Mouse (Mus musculus): ENCODE results near the gene Gjb5. TPM values are rescaled to one million over a fixed set of nuclear protein-coding genes. Genes with fewer than 3 reads are reported as not detected.

The Gjb5 gene
- polyA plus RNA-seq, 2 experiments from 2014 or later, result not detected

Other genes with a start within 250 kb of the Gjb5 start
- 10 to 100 TPM; 13.9 to 16.6 TPM for gene Tmem35b, start 234.5 kb downstream of the Gjb5 start, polyA plus RNA-seq (2017; shearing (Covaris generic))
- gene Dlgap3, start 189.0 kb downstream of the Gjb5 start, polyA plus RNA-seq (2017; shearing (Covaris generic)), result not detected
- 10 to 100 TPM; 42.1 to 43.4 TPM for gene Smim12, start 114.4 kb downstream of the Gjb5 start, polyA plus RNA-seq (2017; shearing (Covaris generic))
- gene Gja4, start 44.1 kb downstream of the Gjb5 start, polyA plus RNA-seq (2017; shearing (Covaris generic)), result not detected
- gene Gjb3, start 27.3 kb downstream of the Gjb5 start, polyA plus RNA-seq (2017; shearing (Covaris generic)), result not detected
- not detected for gene Gjb4, start 4.1 kb downstream of the Gjb5 start, polyA plus RNA-seq (2017; shearing (Covaris generic))

All from activated CD4-positive, CD25-positive, alpha-beta regulatory T cell, adult 4 months (primary cell).